Mouse (Mus musculus) Patski (cell line): ENCODE measurements around the gene Olfr1441. TPM values are rescaled to one million over a fixed set of nuclear protein-coding genes. Genes with fewer than 3 reads are reported as not detected.

Experiments
- ATAC-seq: fragments of 100-300 bp; one replicate; pipeline ENCODE4 v1.8.0; 2021
- CTCF ChIA-PET: fragments of 350-600 bp; sonication (Branson Sonifier 250); formaldehyde crosslinking; loops from one replicate; lab custom pipeline; 2022; ENCODE audit warnings: inconsistent platforms; lab: Charles Lee
- POLR2A ChIA-PET: fragments of 350-600 bp; sonication (Branson Sonifier 250); formaldehyde crosslinking; loops from one replicate; lab custom pipeline; 2022; ENCODE audit warnings: antibody characterized with exemption, inconsistent platforms; lab: Charles Lee
- DNase-seq: peaks from one replicate; pipeline ENCODE4 v3.0.0-alpha.2; 2011; ENCODE audit warnings: low read depth, low spot score
- H3K27me3 ChIP-seq: fragments of 371-371 bp; one replicate; pipeline ENCODE4 v1.5.1; 2021
- CTCF ChIP-seq: fragments of 100-300 bp; IDR thresholded peaks from one replicate; pipeline ENCODE4 v1.5.1; 2021
- in situ Hi-C: fragments of 300-500 bp; cut with MboI; formaldehyde crosslinking; loops from 3 replicates; pipeline ENCODE4 v1.11.1; 2018; ENCODE audit warnings: low pct_unique_long_range_greater_than_20kb, mixed read lengths
- polyA plus RNA-seq: library from polyadenylated mRNA; unstranded; gene quantifications from one replicate; pipeline ENCODE4 v1.2.3, GENCODE M21; 2021

Gene Olfr1441
- polyA plus RNA-seq, 1 experiment from 2014 or later = not detected

DNA sequence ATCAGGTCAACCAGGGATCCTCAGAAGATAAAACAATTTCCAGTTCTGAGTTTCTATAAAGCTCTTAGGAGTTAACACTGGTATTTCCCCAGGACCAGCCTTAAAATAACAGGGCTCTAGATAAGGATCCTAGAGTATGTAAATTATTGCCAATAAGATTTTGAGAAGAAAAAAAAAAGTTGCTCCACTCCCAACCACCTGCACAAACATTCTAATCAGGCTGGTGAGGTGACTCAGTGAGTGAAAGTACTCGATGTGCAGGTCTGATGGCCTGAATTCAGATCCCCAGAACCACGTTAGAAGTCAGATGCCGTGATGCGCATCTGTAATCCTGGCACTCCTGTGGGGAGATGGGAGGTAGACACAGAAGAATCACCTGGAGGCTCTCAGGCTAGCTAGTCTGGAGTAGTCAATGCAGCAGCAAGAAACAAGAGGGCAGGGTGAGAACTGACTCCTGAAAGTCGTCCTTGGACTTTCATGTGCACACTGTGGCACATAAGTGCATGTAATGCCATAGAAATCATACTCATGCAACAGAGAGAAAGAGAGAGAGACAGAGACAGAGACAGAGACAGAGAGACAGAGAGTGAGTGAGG, 55.2 kb downstream of the Olfr1441 start:
- in situ Hi-C loops = no loop called here
- DNase-seq (no peak), ATAC-seq (no peak)
- ChIA-PET POLR2A (interaction anchor here (0.6 to 1.4 kb wide), 2 partner anchors 15 to 121 kb away, joined by 4 to 5 read pairs; no protein-coding TSS in a partner anchor), CTCF (interaction anchor here (1.1 to 10.7 kb wide), 4 partner anchors 16 to 27 kb away, joined by 3 to 119 read pairs (median 8); partner anchors contain the start of gene Dtx4)
- TF ChIP-seq CTCF = no peak
- H3K27me3 ChIP-seq = no peaks in the 10 kb centered on the region

Other genes starting within 250 kb of the Olfr1441 start
- not detected for gene Olfr1555-ps1, start 247.3 kb upstream of the Olfr1441 start, polyA plus RNA-seq
- not detected for gene Olfr1431, start 216.8 kb upstream of the Olfr1441 start, polyA plus RNA-seq
- gene Olfr1432, start 184.8 kb upstream of the Olfr1441 start, polyA plus RNA-seq = not detected
- gene Olfr262, start 175.8 kb upstream of the Olfr1441 start, polyA plus RNA-seq = not detected
- not detected for gene Olfr235, start 156.4 kb upstream of the Olfr1441 start, polyA plus RNA-seq
- gene Olfr1434, start 137.6 kb upstream of the Olfr1441 start, polyA plus RNA-seq = not detected
- gene Olfr1436, start 118.3 kb upstream of the Olfr1441 start, polyA plus RNA-seq = not detected
- not detected for gene Olfr1437, start 92.3 kb upstream of the Olfr1441 start, polyA plus RNA-seq
- gene Olfr1438-ps1, start 81.5 kb upstream of the Olfr1441 start, polyA plus RNA-seq = not detected
- not detected for gene Olfr1440, start 30.2 kb upstream of the Olfr1441 start, polyA plus RNA-seq
- not detected for gene Pfpl, start 10.5 kb downstream of the Olfr1441 start, polyA plus RNA-seq
- gene Mpeg1, start 43.3 kb downstream of the Olfr1441 start, polyA plus RNA-seq = 0.19 TPM
- 36.4 TPM for gene Dtx4, start 84.0 kb downstream of the Olfr1441 start, polyA plus RNA-seq
- 0.01 TPM for gene Fam111a, start 128.3 kb downstream of the Olfr1441 start, polyA plus RNA-seq
- gene Gm4952, start 182.5 kb downstream of the Olfr1441 start, polyA plus RNA-seq = 0.04 TPM
- 0.64 TPM for gene Glyat, start 215.9 kb downstream of the Olfr1441 start, polyA plus RNA-seq